Mouse (Mus musculus) skeletal muscle tissue, adult 2 months (tissue): ENCODE results near the gene Abcg1.
A peak's percentile ranks its signal among the peaks of the same experiment; 100 is the strongest.

Experiments used
- DNase-seq: peaks from one replicate; pipeline ENCODE4 v3.0.0-alpha.2; 2012; ENCODE audit warnings: low read depth, low spot score

Abcg1 gene

GRCm38 (mm10) chr17:31040421-31040820 lies 17.1 kb upstream of the Abcg1 start:
- DNase-seq, result no peak

GRCm38 (mm10) chr17:31042751-31043150 lies 14.7 kb upstream of the Abcg1 start:
- DNase-seq, result no peak

- DNase-seq, result no peak
Measured at GRCm38 (mm10) chr17:31057891-31058744, 643 bp downstream of the Abcg1 start.

- DNase-seq, result peak; percentile 44
Measured at GRCm38 (mm10) chr17:31058745-31059085, 1.2 kb downstream of the Abcg1 start.

GRCm38 (mm10) chr17:31060196-31060587 lies 2.7 kb downstream of the Abcg1 start:
- no peak for DNase-seq

- no peak for DNase-seq
Measured at GRCm38 (mm10) chr17:31060588-31061345, 3.3 kb downstream of the Abcg1 start.

GRCm38 (mm10) chr17:31061346-31062095 lies 4.0 kb downstream of the Abcg1 start:
- DNase-seq, result no peak

GRCm38 (mm10) chr17:31066058-31066457 lies 8.6 kb downstream of the Abcg1 start:
- no peak for DNase-seq

- no peak for DNase-seq
Measured at GRCm38 (mm10) chr17:31067051-31067450, 9.6 kb downstream of the Abcg1 start.

GRCm38 (mm10) chr17:31069121-31069520 lies 11.6 kb downstream of the Abcg1 start:
- DNase-seq, result no peak

- no peak for DNase-seq
Measured at GRCm38 (mm10) chr17:31069845-31070244, 12.4 kb downstream of the Abcg1 start.

GRCm38 (mm10) chr17:31070403-31071185 lies 13.1 kb downstream of the Abcg1 start:
- no peak for DNase-seq

- DNase-seq, result no peak
Measured at GRCm38 (mm10) chr17:31071421-31072301, 14.2 kb downstream of the Abcg1 start.

GRCm38 (mm10) chr17:31072872-31073271 lies 15.4 kb downstream of the Abcg1 start:
- no peak for DNase-seq

GRCm38 (mm10) chr17:31073273-31074052 lies 16.0 kb downstream of the Abcg1 start:
- peak; percentile 56 for DNase-seq

GRCm38 (mm10) chr17:31074053-31074590 lies 16.6 kb downstream of the Abcg1 start:
- DNase-seq, result peak; percentile 56

GRCm38 (mm10) chr17:31074666-31075065 lies 17.2 kb downstream of the Abcg1 start:
- peak; percentile 46 for DNase-seq

GRCm38 (mm10) chr17:31075471-31075870 lies 18.0 kb downstream of the Abcg1 start:
- DNase-seq, result no peak

GRCm38 (mm10) chr17:31077561-31077960 lies 20.1 kb downstream of the Abcg1 start:
- DNase-seq, result no peak
